In the genomic region with DNA sequence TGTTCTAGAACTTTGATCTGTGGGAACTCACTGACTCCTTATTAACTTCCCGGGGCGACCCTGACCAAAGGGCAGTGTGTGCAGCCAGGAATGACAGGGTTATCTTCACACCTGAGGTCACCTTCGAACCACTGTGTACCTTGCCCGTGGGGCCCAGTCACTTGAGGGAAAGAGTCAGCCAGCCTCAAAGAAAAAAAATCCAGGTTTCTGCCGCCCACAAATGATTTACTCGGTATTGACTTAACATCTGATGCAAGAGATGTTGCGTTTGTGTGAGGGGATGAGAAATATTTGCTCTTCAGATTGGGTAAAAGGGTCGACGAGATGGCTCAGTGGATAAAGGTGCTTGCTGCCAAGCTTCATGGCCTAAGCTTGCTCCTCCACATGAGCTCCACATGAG, we compare ENCODE assay signal across 17 mouse cellular contexts. TPM values are rescaled to one million over a fixed set of nuclear protein-coding genes. Genes with fewer than 3 reads are reported as not detected.
DNase-seq lines count a peak whose midpoint lies in the region; ATAC-seq lines count a peak whose summit lies in the region.
"Had no signal": no experiment of that assay in that cellular context is flagged by ENCODE, and none has a peak within 500 bp of the region (broad histone marks: within the 10 kb centered on the region; RNA-seq: fewer than 3 reads in every experiment).

No protein-coding gene starts in this region.

- 78% methylated on average over 9 of the region's 9 CpGs for WGBS in kidney, embryonic 14.5 days
- WGBS in liver, embryonic 11.5 days = 77% methylated on average over 9 of the region's 9 CpGs
- 55% methylated on average over 9 of the region's 9 CpGs for WGBS in stomach, embryonic 15.5 days

- ATAC-seq in kidney, embryonic 14.5 days (ENCODE audit: low FRiP score, low TSS enrichment) = no peak
- peak; percentile 50; the same call in 1 of the 2 replicates for ATAC-seq in liver, embryonic 11.5 days (replicated peaks; ENCODE audit: low FRiP score)
- ATAC-seq in stomach, embryonic 15.5 days (ENCODE audit: insufficient read depth, low FRiP score, low read depth) = peak; percentile 81
- ATAC-seq: activated CD4-positive, CD25-positive, alpha-beta regulatory T cell, adult 4 months had no signal

- intact Hi-C loops in heart, postnatal 25 days (cut with DNase I) = no loop called here

- 0 out of 2 replicates have a peak, but pooled peaks cover 6% of the 10 kb centered on the region for H3K4me1 ChIP-seq in kidney, embryonic 14.5 days (ENCODE audit: control insufficient read depth, insufficient read depth, low read length)
- H3K4me1 ChIP-seq in liver, embryonic 11.5 days (replicated peaks; ENCODE audit: control insufficient read depth, insufficient read depth, low read length) = peaks cover 2% of the 10 kb centered on the region; the same call in 1 of the 2 replicates
- H3K4me1 ChIP-seq in stomach, embryonic 15.5 days = no peaks in the 10 kb centered on the region
- H3K4me1 ChIP-seq: embryonic facial prominence, embryonic 13.5 days; forebrain, embryonic 10.5 days; lung, embryonic 15.5 days had no signal

- H3K9me3 ChIP-seq in kidney, embryonic 14.5 days (ENCODE audit: control insufficient read depth, low read length) = no peaks in the 10 kb centered on the region
- H3K9me3 ChIP-seq in liver, embryonic 11.5 days (ENCODE audit: control insufficient read depth, low read length) = no peaks in the 10 kb centered on the region
- no peaks in the 10 kb centered on the region for H3K9me3 ChIP-seq in stomach, embryonic 15.5 days
- H3K9me3 ChIP-seq: embryonic facial prominence, embryonic 13.5 days; forebrain, embryonic 10.5 days; heart, embryonic 13.5 days; lung, embryonic 15.5 days; megakaryocyte, embryonic 14.5 days had no signal

- DNase-seq in kidney, adult 18-20 months = peak; percentile 64
- peak; percentile 91 for DNase-seq in kidney, adult 9 months
- DNase-seq in liver, embryonic 11.5 days (ENCODE audit: low spot score) = no peak
- no peak for DNase-seq in heart, postnatal 25 days (ENCODE audit: low spot score)
- no peak for DNase-seq in spleen, postnatal 36 days (ENCODE audit: low spot score in 2 of 2)
- no peak for DNase-seq in adrenal gland, adult 18-20 months (ENCODE audit: low spot score in 2 of 2)
- DNase-seq: layer of hippocampus, postnatal 36 days; left cerebral cortex, postnatal 4 days; thymus, postnatal 36 days had no signal

- H3K27me3 ChIP-seq in kidney, embryonic 14.5 days (ENCODE audit: control insufficient read depth, insufficient read depth, low read length) = no peaks in the 10 kb centered on the region
- H3K27me3 ChIP-seq in liver, embryonic 11.5 days (replicated peaks; ENCODE audit: control insufficient read depth, insufficient read depth, low read length) = no peaks in the 10 kb centered on the region
- no peaks in the 10 kb centered on the region for H3K27me3 ChIP-seq in stomach, embryonic 15.5 days (replicated peaks)
- H3K27me3 ChIP-seq: embryonic facial prominence, embryonic 13.5 days; heart, embryonic 13.5 days; lung, embryonic 15.5 days had no signal

- H3K4me3 ChIP-seq in kidney, embryonic 14.5 days (ENCODE audit: low read length) = no peak overlapping the region
- H3K4me3 ChIP-seq in liver, embryonic 11.5 days (ENCODE audit: low read depth, low read length) = no peak overlapping the region
- no peak overlapping the region for H3K4me3 ChIP-seq in stomach, embryonic 15.5 days (replicated peaks)
- H3K4me3 ChIP-seq: embryonic facial prominence, embryonic 13.5 days; forebrain, embryonic 10.5 days; heart, embryonic 13.5 days; lung, embryonic 15.5 days; megakaryocyte, embryonic 14.5 days had no signal

- H3K27ac ChIP-seq in kidney, embryonic 14.5 days (ENCODE audit: low read depth, low read length) = no peak overlapping the region
- 0 out of 2 replicates have a peak overlapping the region, but pooled peaks have one; percentile 9 for H3K27ac ChIP-seq in liver, embryonic 11.5 days (ENCODE audit: low read depth, low read length)
- H3K27ac ChIP-seq in stomach, embryonic 15.5 days = no peak overlapping the region
- H3K27ac ChIP-seq: embryonic facial prominence, embryonic 13.5 days; forebrain, embryonic 10.5 days; heart, embryonic 13.5 days; lung, embryonic 15.5 days had no signal

- no peak overlapping the region for H3K9ac ChIP-seq in kidney, embryonic 14.5 days (ENCODE audit: low read depth, low read length)
- no peak overlapping the region for H3K9ac ChIP-seq in liver, embryonic 11.5 days (ENCODE audit: low read depth, low read length)
- H3K9ac ChIP-seq in stomach, embryonic 15.5 days = no peak overlapping the region
- H3K9ac ChIP-seq: embryonic facial prominence, embryonic 13.5 days; heart, embryonic 13.5 days; lung, embryonic 15.5 days had no signal

- H3K36me3 ChIP-seq in kidney, embryonic 14.5 days (ENCODE audit: control insufficient read depth, insufficient read depth, low read length) = no peaks in the 10 kb centered on the region
- no peaks in the 10 kb centered on the region for H3K36me3 ChIP-seq in liver, embryonic 11.5 days (ENCODE audit: control insufficient read depth, insufficient read depth, low read length)
- H3K36me3 ChIP-seq in stomach, embryonic 15.5 days = no peaks in the 10 kb centered on the region
- H3K36me3 ChIP-seq: embryonic facial prominence, embryonic 13.5 days; forebrain, embryonic 10.5 days; heart, embryonic 13.5 days; lung, embryonic 15.5 days had no signal

- H3K4me2 ChIP-seq in kidney, embryonic 14.5 days (replicated peaks; ENCODE audit: low read depth, low read length) = no peak overlapping the region
- no peak overlapping the region for H3K4me2 ChIP-seq in liver, embryonic 11.5 days
- H3K4me2 ChIP-seq in stomach, embryonic 15.5 days = no peak overlapping the region
- H3K4me2 ChIP-seq: embryonic facial prominence, embryonic 13.5 days; heart, embryonic 13.5 days; lung, embryonic 15.5 days had no signal

RNA-seq across cellular contexts. Expression of a gene that starts 10.2 kb away (rescaled TPM):
- polyA plus RNA-seq in kidney, embryonic 14.5 days (2014; fragmentation: Nextera tagmentation; extraction: Ambion mirVana) = 8.9 and 13.5 TPM in 2 replicates
- polyA plus RNA-seq in liver, embryonic 11.5 days (2014; fragmentation: Nextera tagmentation; extraction: Ambion mirVana) = 14.0 and 15.4 TPM in 2 replicates
- polyA plus RNA-seq in stomach, embryonic 15.5 days (2015; fragmentation: Nextera tagmentation; extraction: Ambion mirVana) = 22.4 and 25.7 TPM in 2 replicates
- total RNA-seq in heart, postnatal 25 days (2021) = 100 to 1,000 TPM; 146 to 157 TPM
- 10 to 100 TPM; 39.2 to 44.8 TPM for total RNA-seq in adrenal gland, adult 18-20 months (2021)

Comparison
In these comparisons a context has a peak if more than half of its experiments do, and no peak if none do; other contexts are left out.
1. DNase-seq: peak in kidney, adult 18-20 months (single experiment) and kidney, adult 9 months (single experiment); none in liver, embryonic 11.5 days (single experiment), heart, postnatal 25 days (single experiment), spleen, postnatal 36 days (0 of 2) and adrenal gland, adult 18-20 months (0 of 2).